Mouse (Mus musculus): ENCODE results near the gene Rpl3. TPM values are rescaled to one million over a fixed set of nuclear protein-coding genes. Genes with fewer than 3 reads are reported as not detected.

Gene Rpl3
- polyA plus RNA-seq, 1 experiment: 3,044 TPM

- Histone ChIP-seq H3K4me3 (ENCODE audit: low read depth, low read length) (no peak overlapping the region), H3K27ac (ENCODE audit: insufficient read depth, low read length) (no peak overlapping the region), H3K9ac (ENCODE audit: low read depth, poor library complexity, severe bottlenecking) (peak overlapping the region; percentile 52; the same call in 1 of the 2 replicates), H3K27me3 (ENCODE audit: control insufficient read depth, insufficient read depth, low read length, poor library complexity, severe bottlenecking) (no peaks in the 10 kb centered on the region), H3K36me3 (ENCODE audit: control insufficient read depth, insufficient read depth, low read length, poor library complexity, severe bottlenecking) (no peaks in the 10 kb centered on the region), H3K9me3 (replicated peaks; ENCODE audit: control insufficient read depth, insufficient read depth, low read length, poor library complexity, severe bottlenecking) (no peaks in the 10 kb centered on the region), H3K4me1 (ENCODE audit: control insufficient read depth, insufficient read depth, low read length) (peaks cover 1% of the 10 kb centered on the region)
- TF ChIP-seq POLR2A (IDR thresholded peaks at IDR 0.05; ENCODE audit: insufficient read depth, low read length) (no peak), CTCF (IDR thresholded peaks at IDR 0.05; ENCODE audit: low read depth, low read length) (no peak), EP300 (IDR thresholded peaks at IDR 0.05; ENCODE audit: insufficient read depth, low read depth, low read length) (no peak)
These were observed 1.5 kb downstream of the Rpl3 start for GRCm38 (mm10) chr15:80090155-80090554.

DNA sequence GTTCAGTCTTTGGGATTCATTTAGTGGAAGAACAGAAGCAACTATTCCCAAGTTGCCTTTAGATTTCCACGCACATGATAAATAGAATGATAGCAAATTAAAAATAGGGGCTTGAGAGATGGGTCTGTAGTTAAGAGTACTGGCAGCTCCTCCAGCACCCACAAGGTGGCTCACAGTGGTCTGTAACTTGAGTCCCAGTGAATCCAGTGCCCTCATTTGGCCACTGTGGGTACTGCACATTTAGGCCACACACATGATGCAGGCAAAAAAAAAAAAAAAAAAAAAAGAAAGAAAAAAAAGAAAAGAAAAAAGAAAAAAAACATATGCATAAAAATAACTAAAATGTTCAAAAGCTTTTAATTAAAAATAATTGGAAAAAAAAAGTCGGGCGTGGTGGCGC, 3.0 kb downstream of the Rpl3 start:
- TF ChIP-seq EP300 (IDR thresholded peaks at IDR 0.05; ENCODE audit: insufficient read depth, low read depth, low read length) (no peak), CTCF (IDR thresholded peaks at IDR 0.05; ENCODE audit: low read depth, low read length) (peak; percentile 88), POLR2A (IDR thresholded peaks at IDR 0.05; ENCODE audit: insufficient read depth, low read length) (no peak)
- no peaks in the 10 kb centered on the region for H3K9me3 ChIP-seq (replicated peaks; ENCODE audit: control insufficient read depth, insufficient read depth, low read length, poor library complexity, severe bottlenecking)
- H3K36me3 ChIP-seq (ENCODE audit: control insufficient read depth, insufficient read depth, low read length, poor library complexity, severe bottlenecking): no peaks in the 10 kb centered on the region
- H3K27me3 ChIP-seq (ENCODE audit: control insufficient read depth, insufficient read depth, low read length, poor library complexity, severe bottlenecking): no peaks in the 10 kb centered on the region
- no peaks in the 10 kb centered on the region for H3K4me1 ChIP-seq (ENCODE audit: control insufficient read depth, insufficient read depth, low read length)
- no peak overlapping the region for H3K27ac ChIP-seq (ENCODE audit: insufficient read depth, low read length)
- H3K9ac ChIP-seq (ENCODE audit: low read depth, poor library complexity, severe bottlenecking): no peak overlapping the region
- no peak overlapping the region for H3K4me3 ChIP-seq (ENCODE audit: low read depth, low read length)

DNA sequence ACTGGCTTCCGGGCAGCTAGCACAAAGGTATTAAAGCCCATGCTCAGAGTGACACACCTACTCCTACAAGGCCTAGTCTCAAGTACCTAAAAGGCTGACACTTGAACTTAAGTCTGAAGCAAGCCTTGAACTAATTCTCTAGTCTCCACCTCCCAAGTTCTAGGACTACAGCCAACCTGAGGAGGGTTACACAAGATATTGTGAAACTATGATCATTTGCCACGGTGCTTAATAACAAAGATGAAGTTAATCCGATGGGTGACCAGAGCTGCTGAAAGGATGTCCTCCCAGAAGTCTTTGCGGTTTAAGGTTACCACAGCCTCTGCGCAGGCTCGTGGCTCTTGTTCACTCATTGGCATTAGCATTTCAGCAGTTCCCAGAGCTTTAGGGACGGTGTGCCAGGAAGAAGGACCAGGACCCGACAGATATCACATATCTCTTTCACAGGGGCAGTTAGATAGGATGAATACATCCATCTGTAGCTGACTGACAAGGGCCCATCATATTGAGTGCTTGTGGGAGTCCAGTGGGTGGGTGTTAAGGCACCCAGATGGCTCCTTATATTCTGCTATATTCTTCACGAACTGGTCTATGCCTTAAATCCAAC, 4.2 kb downstream of the Rpl3 start:
- TF ChIP-seq POLR2A (IDR thresholded peaks at IDR 0.05; ENCODE audit: insufficient read depth, low read length) (no peak), CTCF (IDR thresholded peaks at IDR 0.05; ENCODE audit: low read depth, low read length) (no peak), EP300 (IDR thresholded peaks at IDR 0.05; ENCODE audit: insufficient read depth, low read depth, low read length) (no peak)
- H3K36me3 ChIP-seq (ENCODE audit: control insufficient read depth, insufficient read depth, low read length, poor library complexity, severe bottlenecking): peaks cover 4% of the 10 kb centered on the region

GRCm38 (mm10) chr15:80083740-80084139, 7.9 kb downstream of the Rpl3 start:
- no peak for TF ChIP-seq CTCF (IDR thresholded peaks at IDR 0.05; ENCODE audit: low read depth, low read length)
- no peak for TF ChIP-seq POLR2A (IDR thresholded peaks at IDR 0.05; ENCODE audit: insufficient read depth, low read length)
- no peak for TF ChIP-seq EP300 (IDR thresholded peaks at IDR 0.05; ENCODE audit: insufficient read depth, low read depth, low read length)
- H3K9ac ChIP-seq (ENCODE audit: low read depth, poor library complexity, severe bottlenecking): peak overlapping the region; percentile 82
- H3K36me3 ChIP-seq (ENCODE audit: control insufficient read depth, insufficient read depth, low read length, poor library complexity, severe bottlenecking): peaks cover 42% of the 10 kb centered on the region
- peak overlapping the region; percentile 79 for H3K27ac ChIP-seq (ENCODE audit: insufficient read depth, low read length)
- H3K4me3 ChIP-seq (ENCODE audit: low read depth, low read length): peak overlapping the region; percentile 93
- H3K9me3 ChIP-seq (replicated peaks; ENCODE audit: control insufficient read depth, insufficient read depth, low read length, poor library complexity, severe bottlenecking): no peaks in the 10 kb centered on the region
- H3K27me3 ChIP-seq (ENCODE audit: control insufficient read depth, insufficient read depth, low read length, poor library complexity, severe bottlenecking): no peaks in the 10 kb centered on the region
- no peaks in the 10 kb centered on the region for H3K4me1 ChIP-seq (ENCODE audit: control insufficient read depth, insufficient read depth, low read length)

More for the DNA sequence above, 4.2 kb downstream of the Rpl3 start:
- H3K27ac ChIP-seq (ENCODE audit: insufficient read depth, low read length): no peak overlapping the region
- no peak overlapping the region for H3K4me3 ChIP-seq (ENCODE audit: low read depth, low read length)
- H3K9ac ChIP-seq (ENCODE audit: low read depth, poor library complexity, severe bottlenecking): no peak overlapping the region
- no peaks in the 10 kb centered on the region for H3K9me3 ChIP-seq (replicated peaks; ENCODE audit: control insufficient read depth, insufficient read depth, low read length, poor library complexity, severe bottlenecking)
- no peaks in the 10 kb centered on the region for H3K27me3 ChIP-seq (ENCODE audit: control insufficient read depth, insufficient read depth, low read length, poor library complexity, severe bottlenecking)
- H3K4me1 ChIP-seq (ENCODE audit: control insufficient read depth, insufficient read depth, low read length): no peaks in the 10 kb centered on the region

DNA sequence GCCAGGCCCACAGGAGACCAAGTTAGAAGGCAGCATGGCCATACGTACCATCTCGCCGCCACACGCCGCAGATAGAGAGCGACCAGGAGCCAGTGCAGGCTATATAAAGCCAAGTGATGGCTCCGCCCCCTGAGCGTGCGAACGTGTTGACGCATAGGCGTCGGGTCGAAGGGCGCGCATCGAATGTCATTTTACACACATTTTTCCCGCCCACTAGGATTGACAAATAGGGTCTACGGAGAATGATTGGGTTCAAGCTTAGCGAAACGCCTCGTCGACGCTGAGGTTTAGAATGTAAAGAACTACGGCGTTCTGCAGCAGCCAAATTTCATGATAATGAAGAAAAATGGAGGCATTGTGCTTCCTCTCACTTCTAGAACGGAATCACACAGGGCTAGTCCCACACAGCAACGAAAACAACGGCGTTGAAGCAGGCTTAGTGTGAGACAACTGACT, 8.4 kb downstream of the Rpl3 start:
- Histone ChIP-seq H3K36me3 (ENCODE audit: control insufficient read depth, insufficient read depth, low read length, poor library complexity, severe bottlenecking) (peaks cover 46% of the 10 kb centered on the region), H3K9ac (ENCODE audit: low read depth, poor library complexity, severe bottlenecking) (peak overlapping the region; percentile 96), H3K4me3 (ENCODE audit: low read depth, low read length) (peak overlapping the region; percentile 93), H3K9me3 (replicated peaks; ENCODE audit: control insufficient read depth, insufficient read depth, low read length, poor library complexity, severe bottlenecking) (no peaks in the 10 kb centered on the region), H3K4me1 (ENCODE audit: control insufficient read depth, insufficient read depth, low read length) (no peaks in the 10 kb centered on the region), H3K27me3 (ENCODE audit: control insufficient read depth, insufficient read depth, low read length, poor library complexity, severe bottlenecking) (no peaks in the 10 kb centered on the region), H3K27ac (ENCODE audit: insufficient read depth, low read length) (peak overlapping the region; percentile 91)
- TF ChIP-seq CTCF (IDR thresholded peaks at IDR 0.05; ENCODE audit: low read depth, low read length) (no peak), POLR2A (IDR thresholded peaks at IDR 0.05; ENCODE audit: insufficient read depth, low read length) (peak; percentile 100), EP300 (IDR thresholded peaks at IDR 0.05; ENCODE audit: insufficient read depth, low read depth, low read length) (0 out of 2 replicates have a peak, but pooled peaks have one; percentile 66)

GRCm38 (mm10) chr15:80082661-80083275, 8.9 kb downstream of the Rpl3 start:
- peak overlapping the region; percentile 71 for H3K4me3 ChIP-seq (ENCODE audit: low read depth, low read length)
- H3K9ac ChIP-seq (ENCODE audit: low read depth, poor library complexity, severe bottlenecking): peak overlapping the region; percentile 96
- H3K27ac ChIP-seq (ENCODE audit: insufficient read depth, low read length): peak overlapping the region; percentile 91
- peaks cover 52% of the 10 kb centered on the region for H3K36me3 ChIP-seq (ENCODE audit: control insufficient read depth, insufficient read depth, low read length, poor library complexity, severe bottlenecking)
- no peaks in the 10 kb centered on the region for H3K27me3 ChIP-seq (ENCODE audit: control insufficient read depth, insufficient read depth, low read length, poor library complexity, severe bottlenecking)
- TF ChIP-seq CTCF (IDR thresholded peaks at IDR 0.05; ENCODE audit: low read depth, low read length): no peak
- no peak for TF ChIP-seq EP300 (IDR thresholded peaks at IDR 0.05; ENCODE audit: insufficient read depth, low read depth, low read length)
- no peak for TF ChIP-seq POLR2A (IDR thresholded peaks at IDR 0.05; ENCODE audit: insufficient read depth, low read length)
- H3K9me3 ChIP-seq (replicated peaks; ENCODE audit: control insufficient read depth, insufficient read depth, low read length, poor library complexity, severe bottlenecking): no peaks in the 10 kb centered on the region
- no peaks in the 10 kb centered on the region for H3K4me1 ChIP-seq (ENCODE audit: control insufficient read depth, insufficient read depth, low read length)

Measured in ES-Bruce4 (cell line).